Mouse (Mus musculus): Measurements from ENCODE around the gene Dlg5.

Gene Dlg5

DNA sequence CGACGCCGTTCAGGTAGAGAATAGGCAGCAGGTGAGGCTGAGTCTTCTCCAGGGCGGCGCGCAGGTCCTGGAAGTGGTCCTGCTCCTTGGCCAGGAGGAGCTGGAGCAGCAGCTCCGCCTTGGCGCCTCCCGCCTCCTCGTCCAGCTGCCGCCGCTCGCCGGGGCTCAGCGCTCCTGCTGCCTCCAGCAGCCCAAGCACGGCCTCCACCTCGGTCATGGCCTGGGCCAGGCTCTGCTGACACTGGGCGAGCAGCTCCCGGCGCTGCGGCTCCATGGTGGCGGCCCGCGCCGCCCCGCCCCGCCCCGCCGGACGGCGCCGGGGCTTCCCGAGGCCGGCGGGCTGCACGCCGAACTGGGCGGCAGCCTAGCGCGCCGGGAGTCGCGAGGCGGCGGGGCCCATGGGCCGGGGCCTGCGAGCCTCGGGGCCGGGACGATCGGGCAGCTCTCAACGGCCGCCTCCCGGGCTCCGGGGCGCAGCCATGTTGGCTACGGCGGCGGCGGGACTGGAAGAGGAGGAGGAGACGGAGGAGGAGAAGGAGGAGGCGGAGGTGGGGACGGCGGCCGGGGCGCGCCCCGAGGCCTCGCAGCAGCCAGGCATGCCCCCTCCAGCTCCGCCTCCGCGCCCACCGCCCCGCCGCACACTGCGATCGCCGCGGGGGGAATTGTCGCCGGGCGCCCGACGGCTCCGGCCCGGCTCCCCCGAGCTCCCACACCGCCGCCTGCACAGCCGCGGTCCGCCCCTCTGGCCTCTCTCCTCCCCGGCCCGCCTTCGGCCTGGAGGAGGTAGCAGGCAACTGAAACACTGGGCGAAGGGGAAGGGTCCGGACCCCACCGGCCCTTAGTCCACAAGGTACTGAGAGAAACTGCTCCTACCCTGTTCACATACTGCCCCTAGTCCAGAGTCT lies at the start of gene Dlg5:
Dlg5 (minus strand) TSS at position 744 of the 905 bp plus-strand sequence.
- no peak for DNase-seq (ENCODE audit: low read depth, low spot score)

DNA sequence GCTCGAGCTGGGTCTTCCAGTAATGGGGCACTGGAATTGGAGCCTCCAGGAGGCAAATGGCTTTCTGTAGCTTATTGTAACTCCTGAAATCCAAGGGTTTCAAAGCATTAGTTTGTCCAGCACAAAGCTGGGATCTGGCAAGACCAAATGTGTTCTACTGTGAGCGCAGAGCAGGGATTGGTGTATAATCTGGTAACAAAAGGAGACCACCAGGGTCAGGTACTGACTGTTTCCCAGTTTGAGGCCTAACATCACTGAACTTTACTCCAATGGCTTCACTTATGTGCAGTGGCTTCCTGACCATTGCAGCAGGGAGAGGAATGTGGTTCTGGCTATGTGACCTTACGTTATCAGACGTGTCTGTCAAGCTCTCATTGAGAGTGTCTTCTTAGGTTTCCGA lies 47.9 kb upstream of the Dlg5 start:
- no peak for DNase-seq (ENCODE audit: low read depth, low spot score)

DNA sequence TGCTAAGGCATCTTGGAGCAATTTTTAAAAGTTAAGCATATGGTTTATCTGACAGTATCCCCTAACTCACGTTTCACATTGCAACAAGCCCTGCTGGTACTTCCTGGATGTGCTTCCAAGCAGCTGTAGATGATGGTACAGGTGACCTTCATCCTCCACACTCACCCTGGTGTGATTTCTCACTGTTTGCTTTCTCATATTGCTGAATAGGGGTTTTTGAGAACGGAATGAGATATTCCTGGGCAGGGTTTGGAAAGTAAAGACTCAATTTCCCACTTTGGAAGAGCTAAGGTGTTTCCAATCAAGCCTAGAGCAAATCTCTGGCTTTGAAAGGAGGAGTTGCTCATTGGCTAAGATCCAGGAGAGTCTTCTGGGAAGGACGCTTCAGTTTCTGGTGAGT lies 47.2 kb upstream of the Dlg5 start, which contains the start of gene E330034G19Rik:
E330034G19Rik (plus strand) TSS at position 301 of the 400 bp plus-strand sequence.
- DNase-seq (ENCODE audit: low read depth, low spot score), result no peak

DNA sequence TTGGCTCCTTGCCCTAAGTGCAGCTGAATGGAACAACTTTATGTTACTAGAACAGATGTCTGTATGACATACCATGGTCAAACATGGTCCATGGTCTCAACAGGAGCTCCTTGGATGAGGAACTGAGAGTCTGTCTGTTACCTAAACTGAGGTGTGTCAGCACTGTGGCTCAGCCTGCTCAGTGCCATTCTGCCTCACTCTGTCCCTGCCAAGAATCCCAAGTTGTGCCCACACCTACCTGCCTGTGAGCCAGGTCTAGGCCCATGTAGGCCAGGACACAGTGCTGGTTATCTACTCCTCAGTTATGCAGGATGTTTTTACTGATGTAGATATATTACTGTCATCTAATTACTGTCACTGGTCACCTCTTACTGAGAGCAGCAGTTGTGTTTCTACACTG lies 45.0 kb upstream of the Dlg5 start:
- DNase-seq (ENCODE audit: low read depth, low spot score), result no peak

DNA sequence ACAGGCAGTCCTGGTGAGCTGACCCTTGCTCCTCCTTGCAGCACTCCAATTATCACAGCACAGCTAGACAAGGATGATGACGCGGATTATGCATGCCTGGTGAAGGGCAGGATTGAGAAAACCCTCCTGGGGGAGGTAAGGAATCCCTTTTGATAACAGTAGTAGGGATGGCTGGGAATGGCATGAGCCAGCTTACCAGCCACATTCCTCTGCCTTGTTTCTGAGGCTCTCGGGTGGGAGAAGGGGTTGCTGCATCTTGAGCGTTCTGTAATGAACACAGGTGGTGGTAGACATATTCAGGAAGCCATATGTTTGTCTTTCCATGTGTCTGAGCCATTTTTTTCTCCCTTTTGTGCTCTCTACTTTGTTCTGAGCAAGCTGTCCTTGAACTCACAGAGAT lies 40.4 kb upstream of the Dlg5 start:
- no peak for DNase-seq (ENCODE audit: low read depth, low spot score)

DNA sequence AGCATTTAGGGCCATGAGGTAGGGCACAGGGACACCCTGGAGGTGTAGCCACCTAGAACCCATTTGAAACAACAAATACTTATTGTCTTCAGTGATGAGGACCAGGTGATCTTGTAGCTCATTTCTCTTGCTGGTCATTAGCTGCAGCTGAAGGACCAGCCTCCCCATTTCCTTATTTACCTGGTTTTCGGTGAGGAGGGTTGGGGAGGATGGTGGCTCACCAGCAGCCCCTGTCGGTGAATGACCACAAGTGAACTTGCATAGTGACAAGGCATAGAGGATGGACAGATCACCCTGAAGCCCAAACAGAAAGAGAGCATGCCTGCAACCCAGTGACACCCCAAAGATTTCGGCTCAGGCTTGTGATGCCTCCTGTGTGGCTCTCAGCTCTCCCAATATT lies 36.6 kb upstream of the Dlg5 start:
- DNase-seq (ENCODE audit: low read depth, low spot score), result no peak

DNA sequence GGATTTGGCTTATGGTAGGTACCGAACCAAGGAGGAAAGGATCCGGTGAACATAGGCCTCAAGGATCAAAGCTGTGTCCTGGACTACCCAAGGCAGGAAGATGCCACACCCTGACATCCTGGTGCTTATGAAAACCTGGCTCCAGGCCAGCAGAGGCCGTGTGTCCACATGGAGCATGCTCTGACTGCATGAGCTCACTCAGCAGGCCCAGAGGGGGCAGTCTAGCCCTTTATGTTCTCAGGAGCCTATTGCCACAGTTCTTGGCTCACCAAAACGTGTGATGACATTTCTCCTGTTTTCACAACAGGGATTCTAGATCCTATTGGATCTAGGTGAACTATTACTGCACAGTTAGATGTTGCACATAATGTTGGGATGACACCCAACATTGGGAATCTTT lies 35.6 kb upstream of the Dlg5 start:
- DNase-seq (ENCODE audit: low read depth, low spot score), result no peak

DNA sequence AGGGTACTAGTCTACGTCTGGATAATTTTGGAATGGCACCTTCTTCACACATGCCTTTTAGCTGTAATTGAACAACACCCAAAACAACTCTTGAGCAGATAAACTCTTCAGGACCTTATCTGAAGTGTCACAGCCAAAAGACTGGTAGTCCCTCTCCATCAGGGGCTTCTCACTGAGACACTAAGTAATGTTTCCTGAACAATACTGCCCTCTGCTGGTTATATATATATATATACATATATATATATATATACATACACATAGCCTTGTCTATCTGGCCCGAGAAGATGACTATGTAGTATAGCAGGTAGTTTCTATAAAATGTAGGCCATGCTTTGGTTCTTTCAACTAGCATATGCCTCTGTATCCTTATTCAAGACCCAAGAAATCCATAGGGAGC lies 29.8 kb upstream of the Dlg5 start:
- no peak for DNase-seq (ENCODE audit: low read depth, low spot score)

DNA sequence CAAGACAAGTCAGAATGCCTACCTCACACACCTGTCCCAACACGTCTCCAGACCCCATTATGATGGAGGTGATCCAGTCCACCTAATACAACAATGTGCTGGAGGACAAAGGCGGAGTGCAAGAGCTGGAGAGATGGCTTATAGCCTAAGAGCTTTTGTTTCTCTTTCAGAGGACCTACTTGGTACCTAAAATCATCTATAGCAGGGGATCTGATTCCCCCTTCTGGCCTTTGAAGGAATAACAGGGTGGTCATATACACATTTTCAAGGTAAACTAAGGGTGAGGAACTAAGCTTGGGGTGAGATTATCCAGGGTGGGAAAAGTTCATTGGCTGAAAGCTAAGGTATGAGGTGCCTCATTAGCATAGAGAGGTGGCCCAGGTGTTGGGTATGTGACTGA lies 27.9 kb upstream of the Dlg5 start:
- DNase-seq (ENCODE audit: low read depth, low spot score), result no peak

DNA sequence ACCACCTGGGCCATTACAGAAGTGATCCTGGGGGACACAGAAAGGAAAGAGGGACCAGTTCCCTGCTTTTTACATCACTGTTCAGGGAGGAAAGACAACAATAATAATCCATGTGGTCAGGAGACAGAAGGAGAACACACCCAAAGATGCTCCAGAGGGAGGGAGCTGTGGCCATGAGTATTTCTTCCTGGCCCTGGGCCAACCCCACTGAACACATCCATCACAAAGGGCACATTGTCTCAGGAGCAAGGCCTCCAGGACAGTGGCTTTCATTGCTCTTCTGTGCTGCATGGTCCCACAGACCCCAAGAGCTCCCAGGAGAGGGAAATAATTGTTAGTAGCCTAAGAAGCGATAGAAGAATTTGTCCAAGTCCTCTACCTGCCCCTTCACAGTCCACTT lies 23.9 kb upstream of the Dlg5 start:
- DNase-seq (ENCODE audit: low read depth, low spot score), result no peak

DNA sequence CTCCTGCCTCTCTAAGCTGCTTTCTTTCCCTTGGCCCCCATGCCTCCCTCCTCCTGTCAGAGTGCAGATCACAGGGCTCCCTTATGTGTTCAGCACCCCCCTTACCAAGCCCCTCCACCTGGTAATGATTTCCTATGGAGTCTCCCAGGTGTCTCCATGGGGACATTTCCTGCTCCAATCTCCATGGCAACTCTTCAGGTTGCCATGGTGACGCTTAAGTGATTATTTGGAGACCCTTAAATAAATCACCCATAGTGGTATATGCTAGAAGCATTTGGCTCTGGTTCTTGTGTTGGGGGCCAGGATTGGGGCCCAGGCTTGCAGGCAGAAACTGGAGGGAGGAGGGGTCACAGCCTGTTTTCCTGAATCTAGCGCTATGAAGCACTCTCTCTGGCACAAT lies 17.2 kb upstream of the Dlg5 start:
- no peak for DNase-seq (ENCODE audit: low read depth, low spot score)

DNA sequence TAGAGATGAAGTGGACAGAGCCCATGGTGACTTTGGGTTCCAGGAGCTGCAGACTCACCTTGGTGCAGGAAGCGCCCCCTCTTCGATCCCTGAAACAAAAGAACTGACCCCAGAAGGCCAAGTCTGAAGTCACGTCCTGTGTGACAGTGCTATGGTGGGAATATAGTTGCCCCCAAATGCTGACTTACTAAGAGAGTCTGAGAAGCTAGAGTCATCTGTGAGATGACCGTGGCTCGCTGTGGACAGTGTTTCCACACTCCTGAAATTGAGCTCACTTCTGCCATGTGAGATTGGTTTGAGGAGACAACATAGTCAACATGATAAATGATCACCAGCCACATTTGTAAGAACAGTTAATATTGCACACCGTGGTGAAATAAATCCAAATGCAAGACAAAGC lies 16.7 kb upstream of the Dlg5 start:
- DNase-seq (ENCODE audit: low read depth, low spot score), result no peak

DNA sequence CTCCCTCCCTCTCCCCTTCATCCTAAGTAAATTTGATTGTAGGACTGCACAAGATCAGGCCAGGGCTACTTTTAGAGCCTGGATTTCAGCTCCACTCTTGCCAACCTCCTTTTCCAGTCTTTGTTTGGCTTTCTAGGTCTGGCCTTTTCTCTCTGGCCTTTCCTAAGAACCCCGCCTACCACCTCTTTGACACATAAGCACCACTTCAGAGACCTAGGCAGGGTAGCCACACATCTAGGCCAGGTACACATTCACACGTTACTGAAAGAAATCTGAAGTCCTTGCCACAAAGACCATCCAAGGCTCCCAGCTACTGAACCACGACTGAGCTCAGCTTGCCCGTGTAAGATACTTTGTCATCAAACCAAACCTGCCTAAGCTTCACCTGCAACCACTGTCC lies 14.7 kb upstream of the Dlg5 start:
- DNase-seq (ENCODE audit: low read depth, low spot score), result no peak

DNA sequence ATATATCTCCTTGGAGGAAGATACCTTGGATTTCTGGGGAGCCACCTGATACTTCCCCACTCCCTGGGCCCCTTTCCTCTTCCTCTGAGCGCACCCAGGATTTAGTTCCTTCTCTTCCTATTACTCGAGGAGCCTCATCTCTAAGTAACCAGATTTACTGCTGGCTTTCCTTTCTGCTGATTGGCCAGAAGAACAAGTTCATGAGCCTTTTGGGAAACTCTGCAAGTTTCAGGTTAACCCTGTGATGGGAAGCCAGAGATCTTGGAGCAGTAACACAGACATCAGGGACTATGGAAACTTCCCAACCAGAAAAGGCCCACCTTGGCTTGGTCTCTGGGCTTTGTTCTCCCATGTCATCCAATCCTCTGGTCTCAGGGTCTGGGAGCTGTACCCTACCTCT lies 10.2 kb upstream of the Dlg5 start:
- DNase-seq (ENCODE audit: low read depth, low spot score), result no peak

DNA sequence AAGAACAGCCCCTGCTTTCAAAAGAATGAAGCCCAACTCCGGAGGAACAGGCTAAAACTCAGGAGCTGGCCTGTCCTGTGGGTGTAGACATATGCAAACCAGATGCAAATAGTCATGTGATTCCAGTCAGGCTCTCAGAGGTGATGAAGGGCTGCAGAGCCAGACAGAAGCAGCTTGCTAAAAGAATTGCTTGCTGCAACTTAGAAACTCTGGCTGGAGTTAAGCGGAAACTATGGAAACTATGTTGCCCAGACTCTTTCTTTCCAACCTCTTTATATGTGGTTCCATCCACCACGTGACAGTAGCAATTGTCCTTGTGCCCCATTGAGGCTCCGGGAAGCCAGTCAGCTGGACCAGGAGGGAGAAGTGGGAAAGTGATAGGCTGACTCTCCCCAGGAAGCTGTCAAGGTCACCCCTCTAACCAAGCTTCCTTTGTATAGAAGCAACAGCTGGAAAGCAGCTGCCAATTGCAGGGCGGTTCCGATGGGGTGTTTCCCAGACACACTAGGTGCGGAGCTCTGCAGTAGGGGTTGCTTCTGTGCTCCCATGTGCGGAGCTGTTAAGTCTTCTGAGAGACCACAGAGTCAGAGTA lies 8.0 kb upstream of the Dlg5 start:
- DNase-seq (ENCODE audit: low read depth, low spot score), result no peak

DNA sequence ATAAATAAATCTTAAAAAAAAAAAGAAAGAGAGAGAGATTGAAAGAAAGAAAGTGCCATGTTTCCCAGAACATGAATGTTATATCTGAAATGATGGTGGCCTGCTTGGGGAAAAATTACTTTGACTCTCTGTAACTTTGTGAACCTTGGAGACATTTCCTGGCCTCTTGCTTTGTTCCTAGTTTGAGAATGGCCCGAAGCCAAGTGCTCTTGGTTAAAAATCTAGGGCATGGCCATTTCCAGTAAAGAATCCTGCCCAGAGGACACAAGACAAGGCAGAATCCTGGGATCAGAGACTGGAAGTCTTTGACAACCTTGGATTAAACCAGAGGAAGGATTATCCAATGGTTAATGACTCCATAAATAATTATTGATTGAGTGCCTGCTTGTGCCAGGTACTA lies 5.6 kb upstream of the Dlg5 start:
- no peak for DNase-seq (ENCODE audit: low read depth, low spot score)

DNA sequence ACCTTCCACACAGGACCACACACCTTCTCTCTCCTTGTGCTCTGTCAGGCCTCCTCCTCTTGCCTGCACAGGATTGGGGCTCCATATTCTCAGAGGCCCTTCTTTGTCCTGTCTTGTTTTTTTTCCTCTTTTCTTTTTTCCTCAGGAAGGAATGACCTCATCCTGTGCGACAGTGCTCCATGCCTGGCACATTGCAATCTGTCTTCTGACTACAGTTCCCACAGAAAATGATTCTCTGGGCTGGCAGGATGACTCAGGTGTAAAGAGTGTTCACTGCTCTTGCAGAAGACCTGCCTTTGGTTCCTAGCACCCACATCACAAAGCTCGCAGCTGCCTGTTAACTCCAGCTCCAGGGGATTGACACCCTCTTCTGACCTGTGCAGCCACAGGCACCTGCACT lies 4.2 kb upstream of the Dlg5 start:
- DNase-seq (ENCODE audit: low read depth, low spot score), result no peak

DNA sequence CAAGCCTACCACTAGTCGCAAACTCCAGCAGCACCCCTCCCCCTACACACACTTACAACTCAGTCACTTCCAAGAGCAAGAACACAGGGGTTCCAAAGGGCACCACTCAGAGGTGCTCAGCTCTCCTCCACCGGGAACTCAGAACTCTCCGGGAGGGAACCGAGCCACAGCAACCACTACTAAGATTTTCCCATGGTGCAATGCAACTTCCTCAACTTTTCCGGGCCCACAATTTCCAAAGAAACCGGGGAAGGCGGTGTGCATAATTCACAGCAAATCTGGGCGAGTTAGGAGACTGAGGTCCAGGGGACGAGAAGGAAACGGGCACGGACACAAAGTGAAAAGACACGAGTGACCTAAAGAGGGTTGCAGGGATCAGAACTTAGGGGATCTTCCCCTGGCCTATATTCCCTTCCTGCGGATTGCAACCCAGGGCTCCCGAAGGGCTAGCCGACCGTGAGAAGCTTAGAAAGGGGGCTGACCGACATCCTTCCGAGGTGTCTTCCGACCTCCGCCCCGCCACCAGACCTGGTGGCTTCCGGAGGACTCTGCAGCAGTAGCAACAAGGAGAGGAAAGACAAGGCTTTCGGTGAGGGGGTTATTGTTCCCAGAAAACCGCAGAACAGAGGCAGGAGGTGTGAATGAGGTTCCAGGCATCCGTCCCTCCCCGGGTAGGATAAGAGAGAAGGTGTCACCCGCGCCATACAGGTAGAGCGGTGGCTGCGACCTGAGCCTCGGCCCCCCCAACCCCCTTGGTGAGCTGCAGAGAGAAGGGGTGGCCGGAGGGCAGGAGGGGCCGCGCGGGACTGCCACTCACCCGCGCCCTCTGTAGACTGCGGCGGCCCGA lies 1.2 kb downstream of the Dlg5 start:
- no peak for DNase-seq (ENCODE audit: low read depth, low spot score)

DNA sequence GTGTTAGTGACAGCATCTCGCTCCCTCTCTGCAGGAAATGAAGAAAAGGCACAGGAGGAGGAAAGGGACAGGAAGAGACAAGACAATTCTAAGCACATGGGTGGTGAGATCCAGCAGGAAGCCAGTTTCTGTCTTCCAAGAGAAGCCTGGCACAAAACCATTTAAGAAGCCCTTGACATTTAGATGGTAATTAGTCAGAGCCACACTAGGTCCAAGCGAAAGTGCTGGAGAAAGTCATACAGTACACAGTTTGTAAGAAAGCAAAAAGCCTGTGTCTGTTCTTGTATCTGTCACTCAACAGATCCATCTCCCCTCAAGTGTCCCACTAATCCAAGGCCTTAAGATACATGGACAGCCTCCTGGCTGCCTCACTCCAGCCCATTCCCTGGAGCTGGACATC lies 3.7 kb downstream of the Dlg5 start:
- no peak for DNase-seq (ENCODE audit: low read depth, low spot score)

DNA sequence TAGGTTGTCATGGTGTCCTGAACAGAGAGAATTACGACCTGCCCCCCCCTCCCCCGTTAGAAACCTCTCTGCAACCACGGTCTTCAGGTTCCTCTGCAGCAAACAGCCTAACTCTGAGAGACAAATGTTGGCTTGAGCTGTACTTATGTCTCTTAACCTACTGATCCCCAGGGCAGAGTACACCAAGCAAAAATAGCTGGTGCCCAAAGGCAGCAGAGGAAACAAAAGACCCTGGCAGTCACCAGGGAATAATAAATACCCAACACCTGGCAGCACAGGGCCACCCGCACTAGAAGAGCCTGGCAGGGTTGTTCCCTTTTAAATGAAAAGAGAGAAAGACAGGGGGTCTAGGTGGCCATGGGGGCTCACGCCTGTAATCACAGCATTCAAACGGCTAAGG lies 4.9 kb downstream of the Dlg5 start:
- no peak for DNase-seq (ENCODE audit: low read depth, low spot score)

DNA sequence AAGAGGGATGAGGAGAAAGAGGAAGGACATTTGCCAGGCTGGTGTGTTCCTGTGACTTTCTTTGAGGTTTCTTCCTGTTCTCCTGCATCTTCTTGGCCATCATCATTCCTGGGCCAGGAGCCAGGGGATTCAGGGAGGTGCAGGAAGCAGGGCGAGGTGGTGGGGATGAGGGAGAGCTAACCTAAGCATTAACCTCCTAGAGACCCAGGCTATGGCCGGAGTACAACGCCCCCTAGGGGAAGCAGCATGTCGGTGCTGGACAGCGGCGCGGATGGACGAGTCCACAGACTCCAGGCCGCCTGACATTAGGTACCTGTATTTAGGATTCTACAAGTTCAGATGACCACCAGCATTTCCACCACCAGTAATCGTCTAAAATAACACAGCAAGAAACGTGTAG lies 6.1 kb downstream of the Dlg5 start:
- no peak for DNase-seq (ENCODE audit: low read depth, low spot score)

DNA sequence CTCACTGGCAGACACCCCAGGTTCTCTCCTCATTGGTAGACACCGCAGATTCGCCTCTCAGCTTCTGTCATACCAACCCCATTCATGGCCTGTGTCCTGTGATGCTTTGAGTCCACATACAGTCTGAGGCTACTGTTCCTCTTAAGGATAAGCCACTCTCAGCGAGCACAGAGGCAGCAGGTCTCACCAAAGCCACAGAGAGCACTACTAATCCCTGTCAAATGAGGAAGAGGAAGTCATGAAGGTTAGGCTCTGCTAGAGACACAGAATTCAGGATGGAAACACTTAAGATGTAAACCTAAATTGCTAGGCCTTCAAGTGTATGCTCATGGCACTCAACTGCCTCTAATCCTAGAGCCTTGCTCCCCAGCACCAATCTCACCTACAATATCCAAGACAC lies 9.8 kb downstream of the Dlg5 start:
- no peak for DNase-seq (ENCODE audit: low read depth, low spot score)

Data from retina, adult 2 months (tissue).